Mouse (Mus musculus) intestine, embryonic 16.5 days (tissue): ENCODE measurements at regions not wholly inside any gene's neighbourhood (a gene's known extent, or its start where the extent isn't known, plus 50 kb on each side); places are given as distances from the start of the nearest gene placed in this dataset.

Experiments
- ATAC-seq: fragments of 200-750 bp; cut with Nextera tagmentation; 2 replicates; pipeline ENCODE4 v1.8.0; 2017; ENCODE audit warnings: moderate TSS enrichment, moderate library complexity
- H3K27ac ChIP-seq: fragments of 300-500 bp; sonication (generic); 2 replicates; pipeline ENCODE4 v1.5.1; 2014; ENCODE audit warnings: mild to moderate bottlenecking, low read length
- H3K27me3 ChIP-seq: fragments of 300-500 bp; sonication (generic); replicated peaks from 2 replicates; pipeline ENCODE4 v1.6.1; 2014; ENCODE audit warnings: low read length, control low read depth, mixed read lengths; ENCODE audit not compliant: control insufficient read depth, insufficient read depth
- H3K36me3 ChIP-seq: fragments of 300-500 bp; sonication (generic); 2 replicates; pipeline ENCODE4 v1.6.1; 2014; ENCODE audit warnings: low read length, control low read depth; ENCODE audit not compliant: control insufficient read depth, insufficient read depth
- H3K4me1 ChIP-seq: fragments of 300-500 bp; sonication (generic); 2 replicates; pipeline ENCODE4 v1.6.1; 2014; ENCODE audit warnings: low read length, control low read depth, mixed read lengths; ENCODE audit not compliant: control insufficient read depth, insufficient read depth
- H3K4me2 ChIP-seq: fragments of 300-500 bp; sonication (generic); 2 replicates; pipeline ENCODE4 v1.6.1; 2014; ENCODE audit warnings: low read depth, low read length, control low read depth
- H3K4me3 ChIP-seq: fragments of 300-500 bp; sonication (generic); 2 replicates; pipeline ENCODE4 v1.5.1; 2014; ENCODE audit warnings: mild to moderate bottlenecking, low read length
- H3K9ac ChIP-seq: fragments of 300-500 bp; sonication (generic); 2 replicates; pipeline ENCODE4 v1.6.1; 2014; ENCODE audit warnings: low read depth, low read length
- H3K9me3 ChIP-seq: fragments of 300-500 bp; sonication (generic); 2 replicates; pipeline ENCODE4 v1.6.1; 2016; ENCODE audit warnings: low read length, control low read depth; ENCODE audit not compliant: control insufficient read depth
- WGBS: fragments of 180-500 bp; shearing (Covaris S2); extraction: QIAGEN DNeasy Blood & Tissue Kit; methylation state at CpG from one replicate; pipeline ENCODE4 v1.1.7; 2014; 5-methylcytosine and 5-hydroxymethylcytosine counted together

- WGBS: 32% methylated on average over 11 of the region's 11 CpGs
- no peak overlapping the region for H3K4me3 ChIP-seq
- no peaks in the 10 kb centered on the region for H3K9me3 ChIP-seq
- H3K27ac ChIP-seq: no peak overlapping the region
- ATAC-seq: no peak
- no peaks in the 10 kb centered on the region; the same call in 1 of the 2 replicates for H3K27me3 ChIP-seq
- no peaks in the 10 kb centered on the region for H3K4me1 ChIP-seq
- no peaks in the 10 kb centered on the region for H3K36me3 ChIP-seq
- H3K4me2 ChIP-seq: no peak overlapping the region
- H3K9ac ChIP-seq: no peak overlapping the region
Observed at GRCm38 (mm10) chr3:130963625-130964024, 146.6 kb upstream of the Lef1 start.

GRCm38 (mm10) chr3:130962701-130963472 lies 147.4 kb upstream of the Lef1 start:
- Histone ChIP-seq H3K4me2 (no peak overlapping the region), H3K27ac (no peak overlapping the region), H3K9ac (no peak overlapping the region), H3K9me3 (no peaks in the 10 kb centered on the region), H3K27me3 (no peaks in the 10 kb centered on the region; the same call in 1 of the 2 replicates), H3K4me3 (no peak overlapping the region), H3K36me3 (no peaks in the 10 kb centered on the region), H3K4me1 (no peaks in the 10 kb centered on the region)
- ATAC-seq: no peak
- WGBS: 70% methylated on average over 12 of the region's 12 CpGs

- Histone ChIP-seq H3K4me3 (no peak overlapping the region), H3K27me3 (no peaks in the 10 kb centered on the region; the same call in 1 of the 2 replicates), H3K4me1 (no peaks in the 10 kb centered on the region), H3K36me3 (no peaks in the 10 kb centered on the region), H3K4me2 (no peak overlapping the region), H3K9me3 (no peaks in the 10 kb centered on the region), H3K9ac (no peak overlapping the region), H3K27ac (no peak overlapping the region)
- WGBS: 34% methylated on average over 14 of the region's 14 CpGs
- no peak for ATAC-seq
Observed at GRCm38 (mm10) chr3:130962151-130962633, 148.1 kb upstream of the Lef1 start.

GRCm38 (mm10) chr3:130961704-130962103 lies 148.6 kb upstream of the Lef1 start:
- no peak overlapping the region for H3K4me3 ChIP-seq
- no peaks in the 10 kb centered on the region for H3K9me3 ChIP-seq
- no peaks in the 10 kb centered on the region for H3K4me1 ChIP-seq
- WGBS: 65% methylated on average over 6 of the region's 6 CpGs
- no peak overlapping the region for H3K27ac ChIP-seq
- H3K9ac ChIP-seq: no peak overlapping the region
- H3K4me2 ChIP-seq: no peak overlapping the region
- no peaks in the 10 kb centered on the region; the same call in 1 of the 2 replicates for H3K27me3 ChIP-seq
- ATAC-seq: no peak
- no peaks in the 10 kb centered on the region for H3K36me3 ChIP-seq

GRCm38 (mm10) chr3:130955958-130956357 lies 154.3 kb upstream of the Lef1 start:
- no peak overlapping the region for H3K27ac ChIP-seq
- H3K9ac ChIP-seq: no peak overlapping the region
- H3K27me3 ChIP-seq: no peaks in the 10 kb centered on the region; the same call in 1 of the 2 replicates
- H3K4me3 ChIP-seq: no peak overlapping the region
- no peaks in the 10 kb centered on the region for H3K9me3 ChIP-seq
- no peaks in the 10 kb centered on the region for H3K36me3 ChIP-seq
- H3K4me1 ChIP-seq: no peaks in the 10 kb centered on the region
- ATAC-seq: no peak
- WGBS: 85% methylated on average over 4 of the region's 4 CpGs
- no peak overlapping the region for H3K4me2 ChIP-seq

- H3K36me3 ChIP-seq: no peaks in the 10 kb centered on the region
- H3K4me1 ChIP-seq: no peaks in the 10 kb centered on the region
- H3K4me3 ChIP-seq: no peak overlapping the region
- 60% methylated on average over 2 of the region's 2 CpGs for WGBS
- no peak overlapping the region for H3K27ac ChIP-seq
- no peaks in the 10 kb centered on the region for H3K9me3 ChIP-seq
- H3K4me2 ChIP-seq: no peak overlapping the region
- ATAC-seq: no peak
- no peaks in the 10 kb centered on the region for H3K27me3 ChIP-seq
- no peak overlapping the region for H3K9ac ChIP-seq
Observed at GRCm38 (mm10) chr3:130951381-130951780, 158.9 kb upstream of the Lef1 start.

GRCm38 (mm10) chr3:130950872-130951271 lies 159.4 kb upstream of the Lef1 start:
- H3K9me3 ChIP-seq: no peaks in the 10 kb centered on the region
- H3K36me3 ChIP-seq: no peaks in the 10 kb centered on the region
- H3K27me3 ChIP-seq: no peaks in the 10 kb centered on the region
- H3K9ac ChIP-seq: no peak overlapping the region
- no peak overlapping the region for H3K4me3 ChIP-seq
- no peak overlapping the region for H3K4me2 ChIP-seq
- 56% methylated on average over 6 of the region's 6 CpGs for WGBS
- H3K27ac ChIP-seq: no peak overlapping the region
- H3K4me1 ChIP-seq: no peaks in the 10 kb centered on the region
- ATAC-seq: no peak

GRCm38 (mm10) chr3:130947880-130948279 lies 162.4 kb upstream of the Lef1 start:
- H3K36me3 ChIP-seq: no peaks in the 10 kb centered on the region

GRCm38 (mm10) chr3:130947277-130947606 lies 163.0 kb upstream of the Lef1 start:
- Histone ChIP-seq H3K36me3 (no peaks in the 10 kb centered on the region), H3K4me1 (peaks cover 7% of the 10 kb centered on the region; the same call in 1 of the 2 replicates), H3K9ac (no peak overlapping the region), H3K27ac (no peak overlapping the region), H3K4me2 (no peak overlapping the region), H3K4me3 (no peak overlapping the region), H3K9me3 (no peaks in the 10 kb centered on the region), H3K27me3 (no peaks in the 10 kb centered on the region)
- 86% methylated on average over 4 of the region's 4 CpGs for WGBS
- no peak for ATAC-seq

More at GRCm38 (mm10) chr3:130947880-130948279, 162.4 kb upstream of the Lef1 start:
- no peaks in the 10 kb centered on the region for H3K9me3 ChIP-seq
- no peaks in the 10 kb centered on the region for H3K27me3 ChIP-seq
- ATAC-seq: no peak
- H3K4me2 ChIP-seq: no peak overlapping the region
- H3K9ac ChIP-seq: no peak overlapping the region
- no peak overlapping the region for H3K4me3 ChIP-seq
- no peak overlapping the region for H3K27ac ChIP-seq
- 89% methylated on average over 5 of the region's 5 CpGs for WGBS
- peaks cover 7% of the 10 kb centered on the region; the same call in 1 of the 2 replicates for H3K4me1 ChIP-seq
